Mouse (Mus musculus): ENCODE measurements around the gene Gm20425.

Gm20425 gene

GRCm38 (mm10) chr9:103149074-103149799, 80.9 kb downstream of the Gm20425 start:
- DNase-seq, result no peak

DNA sequence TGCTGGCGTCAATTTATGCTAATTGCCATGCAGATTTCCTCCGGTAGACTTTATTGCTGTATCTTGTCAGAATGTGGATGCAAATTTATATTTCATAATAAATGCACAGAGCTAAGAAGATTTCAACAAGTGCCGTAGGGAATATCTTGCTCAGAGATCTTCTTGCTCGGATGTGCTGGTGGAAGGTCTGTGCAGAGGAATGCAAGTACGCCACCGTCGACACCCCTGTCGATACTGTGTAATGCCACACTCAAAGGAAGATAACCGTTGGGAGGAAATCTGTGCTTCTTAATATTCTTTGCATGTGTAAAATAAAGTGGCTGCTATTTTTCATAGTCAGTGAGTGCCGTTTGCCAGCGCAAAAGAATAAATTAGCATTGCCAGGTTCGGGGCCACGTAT, 83.0 kb downstream of the Gm20425 start:
- no peak for DNase-seq

DNA sequence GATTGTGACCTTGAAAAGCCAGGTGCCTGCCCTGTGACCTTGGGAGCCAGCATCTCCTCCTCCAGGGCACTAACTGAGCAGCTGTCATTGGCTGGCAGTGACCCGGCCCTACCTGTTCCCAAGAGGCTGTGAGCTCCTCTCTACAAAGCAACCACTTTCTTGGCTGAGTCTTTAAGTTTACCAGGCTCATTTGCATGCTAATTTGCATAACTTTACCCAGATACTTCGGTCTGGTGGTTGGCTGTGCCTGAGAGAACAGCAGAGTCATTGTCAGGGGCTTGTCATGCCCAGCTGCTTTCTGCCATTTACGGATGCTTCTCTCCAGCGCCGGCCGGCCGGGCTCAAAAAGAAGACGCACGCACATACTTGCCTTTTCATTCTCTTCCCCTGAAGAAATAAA, 83.4 kb downstream of the Gm20425 start:
- DNase-seq, result no peak

DNA sequence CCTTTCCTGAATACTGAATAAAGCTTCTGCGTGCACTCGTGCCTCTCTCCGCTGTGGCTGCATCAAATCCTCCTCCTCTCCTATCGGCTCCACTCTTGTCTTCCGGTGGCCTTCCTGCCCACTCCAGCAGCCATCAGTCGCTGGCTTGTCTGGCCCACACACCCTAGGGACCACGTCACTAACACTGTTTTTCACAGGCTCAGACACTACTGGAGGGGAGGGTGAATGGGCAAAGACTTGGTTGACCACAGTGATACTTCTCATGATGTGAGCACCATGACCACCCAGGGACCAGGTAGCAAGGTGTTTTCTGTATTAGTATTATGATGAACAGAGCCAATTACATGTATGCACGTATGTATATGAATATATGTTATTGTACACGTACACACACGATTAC, 83.8 kb downstream of the Gm20425 start:
- DNase-seq, result no peak

DNA sequence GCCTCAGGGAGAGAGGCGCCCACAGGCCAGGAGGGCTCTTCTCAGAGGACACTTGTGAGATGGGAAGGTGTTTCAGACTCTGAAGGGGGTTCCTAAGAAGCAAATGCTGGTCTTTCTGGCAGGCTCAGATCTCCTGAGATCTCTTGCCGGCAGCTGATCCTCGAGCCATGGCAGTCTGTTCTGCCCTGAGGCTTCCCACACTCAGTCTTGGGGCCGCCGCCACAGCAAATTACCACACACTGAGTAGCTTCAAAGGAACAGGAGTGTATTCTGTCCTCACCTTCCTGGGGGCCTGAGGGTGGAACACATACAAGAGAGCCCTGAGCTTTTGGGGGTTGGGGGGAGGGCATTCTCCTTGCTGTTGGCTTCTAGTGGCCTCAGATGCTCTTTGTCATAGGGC, 84.8 kb downstream of the Gm20425 start:
- no peak for DNase-seq

DNA sequence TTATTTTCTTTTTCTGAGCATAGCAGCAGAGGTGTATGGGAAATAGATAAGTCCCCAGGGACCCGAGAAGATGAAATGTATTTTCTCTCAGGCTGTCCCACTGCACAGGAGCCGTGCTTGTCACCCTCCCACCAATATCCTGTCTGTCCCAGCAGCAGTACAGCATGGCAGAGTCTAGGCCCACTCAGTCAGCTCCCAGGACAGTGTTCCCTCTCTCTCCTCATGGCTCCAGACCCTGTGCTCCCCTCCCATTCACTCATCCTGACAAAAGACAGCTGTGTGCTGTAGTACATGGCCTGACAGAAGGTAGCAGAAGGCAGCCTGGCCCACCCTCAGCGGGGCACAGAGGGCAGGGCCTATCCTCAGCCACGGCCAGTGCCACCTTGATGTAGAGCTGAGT, 86.2 kb downstream of the Gm20425 start:
- no peak for DNase-seq

DNA sequence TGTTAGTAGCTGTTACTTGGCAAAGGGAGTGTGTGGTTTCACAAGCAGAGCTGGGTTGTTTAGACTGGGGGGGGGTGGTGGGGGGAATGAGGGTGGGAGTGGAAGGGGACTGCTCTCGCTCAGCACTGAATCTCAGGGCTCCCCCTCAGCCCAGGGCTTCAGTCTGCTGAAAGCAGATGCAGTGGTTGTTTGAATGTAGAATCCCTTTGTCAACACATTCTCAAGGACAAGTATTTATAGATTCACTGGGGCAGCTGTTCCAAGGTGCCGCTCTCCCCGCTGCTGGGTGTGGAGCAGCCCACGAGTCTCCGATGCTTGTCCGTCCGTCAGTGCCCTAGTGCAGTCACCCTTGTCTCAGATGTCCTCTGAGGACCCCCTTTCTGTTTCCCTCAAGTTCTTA, 88.8 kb downstream of the Gm20425 start:
- no peak for DNase-seq

DNA sequence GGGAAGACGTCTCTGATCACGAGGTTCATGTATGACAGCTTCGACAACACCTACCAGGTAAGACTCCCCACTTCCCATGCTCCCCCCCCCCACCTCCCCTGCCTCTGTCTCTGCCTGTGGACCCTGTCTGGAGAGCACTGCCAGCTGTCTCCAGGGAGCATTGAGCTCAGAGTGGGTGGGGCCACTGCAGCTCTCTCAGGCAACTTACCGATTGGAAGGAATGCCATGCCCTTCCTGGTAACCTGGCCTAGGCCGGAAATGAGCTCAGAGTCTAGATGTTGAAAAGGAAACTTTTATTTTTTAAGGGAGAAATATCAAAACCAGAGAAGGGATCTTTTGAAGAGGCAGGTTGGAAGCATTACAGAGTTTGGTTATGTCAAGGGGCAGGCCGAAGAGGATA, 89.7 kb downstream of the Gm20425 start:
- DNase-seq, result no peak

Measured in cerebellum, adult 8-10 months (tissue).